Mouse (Mus musculus) neural tube, embryonic 12.5 days (tissue): Measurements from ENCODE around the gene Rdh13. TPM values are rescaled to one million over a fixed set of nuclear protein-coding genes. Genes with fewer than 3 reads are reported as not detected.

ENCODE experiments used
- ATAC-seq: fragments of 200-750 bp; cut with Nextera tagmentation; 2 replicates; pipeline ENCODE4 v1.8.0; 2017; ENCODE audit warnings: low read depth, mild to moderate bottlenecking, moderate TSS enrichment, moderate library complexity; ENCODE audit not compliant: low FRiP score
- H3K27ac ChIP-seq: fragments of 300-500 bp; sonication (generic); 2 replicates; pipeline ENCODE4 v1.5.1; 2016
- H3K27me3 ChIP-seq: fragments of 300-500 bp; sonication (generic); replicated peaks from 2 replicates; pipeline ENCODE4 v1.6.1; 2016; ENCODE audit warnings: mild to moderate bottlenecking
- H3K36me3 ChIP-seq: fragments of 300-500 bp; sonication (generic); 2 replicates; pipeline ENCODE4 v1.6.1; 2016; ENCODE audit warnings: mild to moderate bottlenecking
- H3K4me1 ChIP-seq: fragments of 300-500 bp; sonication (generic); 2 replicates; pipeline ENCODE4 v1.6.1; 2016
- H3K4me2 ChIP-seq: fragments of 300-500 bp; sonication (generic); replicated peaks from 2 replicates; pipeline ENCODE4 v1.6.1; 2016; ENCODE audit warnings: mild to moderate bottlenecking
- H3K4me3 ChIP-seq: fragments of 300-500 bp; sonication (generic); 2 replicates; pipeline ENCODE4 v1.5.1; 2016
- H3K9ac ChIP-seq: fragments of 300-500 bp; sonication (generic); 2 replicates; pipeline ENCODE4 v1.6.1; 2016; ENCODE audit warnings: mild to moderate bottlenecking
- H3K9me3 ChIP-seq: fragments of 300-500 bp; sonication (generic); 2 replicates; pipeline ENCODE4 v1.6.1; 2016; ENCODE audit warnings: mild to moderate bottlenecking
- WGBS: fragments of 180-500 bp; shearing (Covaris S2); methylation state at CpG from one replicate; pipeline ENCODE4 v1.1.7; 2016; 5-methylcytosine and 5-hydroxymethylcytosine counted together
- polyA plus RNA-seq: library from polyadenylated mRNA; unstranded; fragments of >200 nt; fragmentation: Nextera tagmentation; extraction: Ambion mirVana; gene quantifications from 2 replicates; pipeline ENCODE4 v1.2.1, GENCODE M21; 2016

The Rdh13 gene
- polyA plus RNA-seq: 29.0 and 29.8 TPM in 2 replicates

DNA sequence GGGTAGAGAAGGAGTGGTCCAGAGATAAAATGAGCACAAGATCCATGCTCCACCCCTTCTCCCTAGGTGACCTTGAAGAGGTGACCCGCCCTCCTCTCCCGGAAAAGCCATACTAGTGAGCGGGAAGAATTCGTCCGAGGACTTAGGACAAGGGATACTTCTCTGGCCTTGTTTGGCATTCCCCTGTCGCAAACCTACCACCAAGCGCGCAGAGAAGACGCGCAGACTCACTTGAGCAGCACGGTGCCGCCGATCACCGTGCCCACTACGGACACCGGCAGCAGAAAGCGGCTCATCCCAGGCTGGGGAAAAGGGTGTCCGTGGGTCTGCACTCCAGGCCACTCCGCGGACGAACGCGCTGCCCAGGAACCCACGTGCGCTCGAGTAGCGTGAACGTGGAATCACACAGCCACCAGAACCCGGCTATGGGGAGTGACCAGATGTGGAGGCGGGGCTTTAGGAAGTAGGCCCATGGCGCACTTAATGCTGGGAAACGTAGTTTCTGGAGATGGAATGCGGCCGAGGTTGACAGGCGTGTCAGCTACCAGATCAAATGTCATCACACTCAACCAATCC is at the start of gene Rdh13:
Gene Rdh13 (minus strand): TSS at position 434 of the 576 bp plus-strand sequence.
- H3K4me3 ChIP-seq: peak within 1 kb of the TSS; percentile 61
- ATAC-seq: peak; percentile 95
- under 1% methylated on average over 35 of the region's 35 CpGs for WGBS

DNA sequence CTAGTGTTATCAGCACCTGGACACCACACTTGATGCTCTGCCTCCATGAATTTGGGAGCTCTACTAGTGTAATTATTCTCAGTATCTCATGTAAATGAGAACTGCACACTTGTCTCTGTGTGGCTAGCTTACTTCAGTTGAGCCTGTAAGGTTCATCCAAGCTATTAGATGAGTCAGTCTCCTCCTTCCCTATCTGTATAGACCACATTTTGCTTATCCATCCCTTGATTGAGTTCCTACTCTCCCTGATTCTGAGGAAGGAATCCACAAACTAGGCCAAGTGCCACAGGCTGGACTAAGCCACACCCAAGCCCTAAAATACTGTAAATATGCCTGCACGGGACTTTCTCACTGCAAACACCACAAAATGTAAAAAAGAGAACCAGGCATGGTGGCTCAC is 48.5 kb upstream of the Rdh13 start:
- H3K36me3 ChIP-seq: peaks cover 55% of the 10 kb centered on the region
- H3K4me1 ChIP-seq: peaks cover 19% of the 10 kb centered on the region
- H3K9me3 ChIP-seq: no peaks in the 10 kb centered on the region
- H3K9ac ChIP-seq: no peak overlapping the region
- H3K4me3 ChIP-seq: no peak overlapping the region
- ATAC-seq: no peak
- 81% methylated on average over 1 of the region's 1 CpGs for WGBS
- H3K27me3 ChIP-seq: no peaks in the 10 kb centered on the region
- no peak overlapping the region for H3K4me2 ChIP-seq
- no peak overlapping the region for H3K27ac ChIP-seq

More for the DNA sequence above, at the start of gene Rdh13:
- Histone ChIP-seq H3K36me3 (peaks cover 39% of the 10 kb centered on the region), H3K9ac (peak within 1 kb of the TSS; percentile 64), H3K4me1 (peaks cover 5% of the 10 kb centered on the region), H3K9me3 (no peaks in the 10 kb centered on the region), H3K27ac (0 out of 2 replicates have a peak within 1 kb of the TSS, but pooled peaks have one; percentile 15), H3K27me3 (no peaks in the 10 kb centered on the region), H3K4me2 (peak within 1 kb of the TSS; percentile 78)

DNA sequence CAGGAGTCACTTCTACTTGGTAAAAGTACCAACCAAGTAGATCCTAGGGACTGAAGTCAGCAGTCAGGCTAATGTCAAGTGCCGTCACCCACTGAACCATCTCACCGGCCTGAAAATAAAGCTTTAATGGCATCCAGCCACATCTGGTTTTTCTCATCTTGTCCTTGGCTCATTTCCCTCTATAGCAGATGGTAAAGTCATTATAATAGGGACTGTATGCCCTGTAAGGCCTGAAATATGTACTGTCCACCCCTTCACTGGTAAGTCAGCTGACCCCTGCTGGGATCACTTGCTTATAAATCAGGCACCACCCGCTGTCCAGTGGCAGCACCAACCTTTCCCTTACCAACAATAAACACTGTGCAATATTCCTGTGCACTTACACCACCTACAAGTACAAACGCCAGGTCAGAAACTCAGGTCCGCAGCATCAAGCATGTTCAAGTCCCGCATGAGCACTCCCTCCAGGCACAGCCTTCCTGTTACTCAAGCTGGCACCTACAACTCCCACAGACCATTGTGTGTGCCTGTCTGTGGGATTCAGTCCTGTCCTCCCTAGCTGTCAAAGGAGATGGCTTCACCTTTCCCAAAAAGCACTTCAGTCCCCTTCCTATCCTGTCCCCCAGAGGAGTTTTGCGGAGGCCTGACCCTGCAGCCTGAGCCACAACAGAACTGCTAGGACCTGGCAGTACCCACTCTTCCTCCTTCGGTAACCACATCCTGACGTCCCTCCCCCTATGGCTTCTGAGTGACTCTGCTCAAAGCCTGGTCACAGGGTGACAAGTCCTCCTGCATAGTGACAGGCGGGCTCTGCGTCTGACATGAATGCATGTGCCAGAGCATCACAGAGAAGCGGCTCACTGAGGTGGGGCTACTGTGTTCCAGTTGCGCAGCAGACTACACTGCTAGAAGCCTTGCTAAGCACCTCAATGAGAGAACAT is 47.1 kb upstream of the Rdh13 start:
- Histone ChIP-seq H3K9me3 (no peaks in the 10 kb centered on the region), H3K4me1 (peaks cover 5% of the 10 kb centered on the region), H3K36me3 (peaks cover 67% of the 10 kb centered on the region), H3K9ac (no peak overlapping the region), H3K27me3 (no peaks in the 10 kb centered on the region), H3K4me3 (no peak overlapping the region), H3K4me2 (no peak overlapping the region), H3K27ac (no peak overlapping the region)
- WGBS: 87% methylated on average over 13 of the region's 13 CpGs
- ATAC-seq: no peak

- Histone ChIP-seq H3K27me3 (no peaks in the 10 kb centered on the region), H3K4me3 (no peak overlapping the region), H3K36me3 (peaks cover 66% of the 10 kb centered on the region), H3K9ac (no peak overlapping the region), H3K27ac (no peak overlapping the region), H3K4me1 (no peaks in the 10 kb centered on the region), H3K9me3 (no peaks in the 10 kb centered on the region), H3K4me2 (no peak overlapping the region)
- no peak for ATAC-seq
- 88% methylated on average over 6 of the region's 6 CpGs for WGBS
These were observed 45.9 kb upstream of the Rdh13 start for GRCm38 (mm10) chr7:4491308-4491707.

DNA sequence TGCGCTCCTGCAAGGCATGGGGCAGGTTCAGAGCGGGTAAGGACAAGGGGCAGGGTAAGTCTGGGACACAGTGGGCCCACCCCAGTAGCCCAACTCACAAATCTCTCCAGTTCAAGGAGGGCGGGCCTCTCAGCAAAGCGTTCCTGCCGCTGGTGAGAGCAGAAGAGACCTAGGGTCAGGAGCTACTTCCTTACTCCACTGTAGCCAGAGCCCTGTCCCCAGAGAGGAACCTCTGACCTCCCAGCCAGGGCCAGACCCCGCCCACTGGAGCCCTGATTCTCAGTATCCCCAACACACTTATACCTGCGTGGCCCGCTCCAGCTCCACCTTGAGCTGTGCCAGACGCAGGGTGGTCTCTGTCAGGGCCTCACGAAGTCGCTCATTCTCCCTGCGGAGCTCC is 36.8 kb upstream of the Rdh13 start:
- Histone ChIP-seq H3K27ac (no peak overlapping the region), H3K4me3 (no peak overlapping the region), H3K9me3 (no peaks in the 10 kb centered on the region), H3K9ac (no peak overlapping the region), H3K27me3 (0 out of 2 replicates have a peak, but pooled peaks cover 1% of the 10 kb centered on the region), H3K4me1 (peaks cover 9% of the 10 kb centered on the region), H3K4me2 (no peak overlapping the region), H3K36me3 (peaks cover 61% of the 10 kb centered on the region)
- 92% methylated on average over 12 of the region's 12 CpGs for WGBS
- ATAC-seq: no peak

GRCm38 (mm10) chr7:4479674-4480073 is 34.2 kb upstream of the Rdh13 start:
- no peak for ATAC-seq

DNA sequence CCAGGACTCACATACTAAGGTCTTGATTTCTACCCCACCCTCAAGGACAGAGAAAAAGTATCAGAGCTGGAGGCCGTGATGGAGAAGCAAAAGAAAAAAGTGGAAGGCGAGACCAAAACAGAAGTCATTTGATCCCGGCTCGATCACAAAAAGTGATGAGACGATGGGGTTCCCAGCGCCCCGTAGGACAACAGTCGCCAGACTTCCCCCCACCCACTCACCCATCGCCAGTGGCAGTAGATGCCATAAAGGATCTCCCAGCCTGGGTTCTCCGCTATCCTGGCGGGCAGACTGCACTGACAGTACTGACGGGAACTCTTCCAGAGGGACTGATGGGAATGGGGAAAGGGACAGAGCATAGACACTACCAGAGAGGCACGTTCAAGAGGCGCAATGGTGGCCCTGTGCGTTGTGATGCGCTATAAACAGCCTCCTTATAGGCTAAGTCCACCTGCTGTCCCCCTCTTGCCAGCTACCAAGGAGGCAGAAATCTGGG is 33.4 kb upstream of the Rdh13 start:
- H3K36me3 ChIP-seq: peaks cover 31% of the 10 kb centered on the region
- ATAC-seq: peak; percentile 30
- H3K9ac ChIP-seq: peak overlapping the region; percentile 54; the same call in 1 of the 2 replicates
- H3K27me3 ChIP-seq: peaks cover 23% of the 10 kb centered on the region
- peak overlapping the region; percentile 41 for H3K4me3 ChIP-seq
- peak overlapping the region; percentile 83 for H3K4me2 ChIP-seq
- 2% methylated on average over 16 of the region's 16 CpGs for WGBS
- H3K27ac ChIP-seq: 0 out of 2 replicates have a peak overlapping the region, but pooled peaks have one; percentile 27
- H3K4me1 ChIP-seq: peaks cover 9% of the 10 kb centered on the region
- H3K9me3 ChIP-seq: no peaks in the 10 kb centered on the region

More at GRCm38 (mm10) chr7:4479674-4480073, 34.2 kb upstream of the Rdh13 start:
- H3K4me3 ChIP-seq: no peak overlapping the region
- no peaks in the 10 kb centered on the region for H3K9me3 ChIP-seq
- no peak overlapping the region; the same call in 1 of the 2 replicates for H3K4me2 ChIP-seq
- H3K4me1 ChIP-seq: peaks cover 9% of the 10 kb centered on the region
- peaks cover 15% of the 10 kb centered on the region for H3K27me3 ChIP-seq
- no peak overlapping the region for H3K27ac ChIP-seq
- H3K9ac ChIP-seq: no peak overlapping the region
- WGBS: 16% methylated on average over 6 of the region's 6 CpGs
- H3K36me3 ChIP-seq: peaks cover 40% of the 10 kb centered on the region

GRCm38 (mm10) chr7:4478021-4478795 is 32.8 kb upstream of the Rdh13 start:
- Histone ChIP-seq H3K9me3 (no peaks in the 10 kb centered on the region), H3K4me1 (peaks cover 9% of the 10 kb centered on the region), H3K4me3 (peak overlapping the region; percentile 41), H3K9ac (peak overlapping the region; percentile 54), H3K27me3 (peaks cover 30% of the 10 kb centered on the region), H3K27ac (peak overlapping the region; percentile 47; the same call in 1 of the 2 replicates), H3K36me3 (peaks cover 25% of the 10 kb centered on the region), H3K4me2 (peak overlapping the region; percentile 83)
- peak; percentile 96 for ATAC-seq
- WGBS: under 1% methylated on average over 39 of the region's 39 CpGs

DNA sequence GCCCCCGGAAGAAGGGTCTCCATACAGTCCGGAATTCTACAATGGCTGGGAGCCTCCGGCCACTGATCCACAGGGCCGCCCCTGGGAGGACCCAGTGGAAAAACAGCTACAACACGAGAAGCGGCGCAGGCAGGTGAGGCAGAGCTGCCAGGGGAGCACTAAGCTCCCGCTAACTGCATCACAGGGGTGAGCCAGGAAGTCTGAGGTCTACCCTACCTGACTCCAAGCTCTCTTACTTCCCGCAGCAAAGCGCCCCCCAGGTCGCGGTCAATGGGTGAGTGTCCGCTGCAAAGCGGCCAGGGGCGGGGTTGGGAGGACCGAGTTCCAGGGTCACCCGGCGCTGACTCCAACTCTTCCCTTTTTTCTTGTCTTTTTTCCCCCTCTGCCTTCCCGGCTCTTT is 28.5 kb upstream of the Rdh13 start:
- H3K9me3 ChIP-seq: no peaks in the 10 kb centered on the region
- H3K27me3 ChIP-seq: peaks cover 53% of the 10 kb centered on the region
- no peak overlapping the region for H3K4me2 ChIP-seq
- no peak overlapping the region for H3K4me3 ChIP-seq
- H3K27ac ChIP-seq: no peak overlapping the region
- H3K4me1 ChIP-seq: peaks cover 11% of the 10 kb centered on the region
- WGBS: 8% methylated on average over 19 of the region's 19 CpGs
- H3K9ac ChIP-seq: no peak overlapping the region
- no peaks in the 10 kb centered on the region for H3K36me3 ChIP-seq
- ATAC-seq: no peak

- Histone ChIP-seq H3K9ac (peak overlapping the region; percentile 38; the same call in 1 of the 2 replicates), H3K4me3 (peak overlapping the region; percentile 38), H3K27me3 (peaks cover 54% of the 10 kb centered on the region), H3K4me2 (peak overlapping the region; percentile 68), H3K4me1 (peaks cover 8% of the 10 kb centered on the region; the same call in 1 of the 2 replicates), H3K9me3 (no peaks in the 10 kb centered on the region), H3K36me3 (no peaks in the 10 kb centered on the region), H3K27ac (no peak overlapping the region)
- ATAC-seq: peak; percentile 83
- WGBS: 1% methylated on average over 24 of the region's 24 CpGs
These were observed 25.7 kb upstream of the Rdh13 start for GRCm38 (mm10) chr7:4471179-4471555.

DNA sequence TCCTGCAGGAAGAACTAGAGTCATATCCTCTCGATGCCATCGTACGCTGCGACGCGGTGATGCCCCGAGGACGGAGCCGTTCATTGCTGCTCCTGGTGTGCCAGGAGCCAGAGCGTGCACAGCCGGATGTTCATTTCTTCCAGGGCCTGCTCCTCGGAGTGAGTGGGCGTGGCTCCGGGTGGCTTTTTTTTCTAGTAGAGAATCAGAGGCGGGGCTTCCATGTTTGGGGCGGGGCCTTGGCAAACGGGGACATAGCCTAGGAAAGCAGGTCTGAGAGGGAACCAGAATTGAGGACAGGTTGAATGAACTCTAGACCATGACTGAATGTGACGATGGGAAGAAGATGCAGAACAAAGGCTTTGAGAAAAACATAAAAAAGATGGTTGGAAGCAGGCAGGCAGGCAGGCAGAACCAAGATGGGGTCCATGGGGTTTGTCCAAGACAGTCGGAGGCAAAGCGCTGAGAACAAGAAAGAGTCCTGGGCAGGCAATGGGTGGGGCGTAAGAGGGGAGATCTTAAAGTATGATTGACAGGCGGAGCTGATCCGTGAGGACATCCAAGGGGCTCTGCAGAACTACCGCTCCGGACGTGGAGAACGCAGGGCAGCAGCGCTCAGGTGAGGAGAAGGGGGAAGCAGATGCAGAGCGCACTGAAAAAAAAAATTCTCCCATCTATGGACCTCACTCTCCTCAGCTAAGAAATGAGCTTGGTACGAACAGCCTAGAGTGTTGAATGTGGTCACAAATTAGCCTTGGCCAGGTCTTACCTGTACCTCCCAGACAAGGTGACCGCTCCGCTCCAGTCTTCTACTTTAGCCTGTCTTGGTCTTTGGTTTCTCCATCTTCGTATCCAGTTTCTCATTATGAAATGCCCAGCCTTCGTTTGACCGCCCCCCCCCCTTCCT is 25.1 kb upstream of the Rdh13 start:
- H3K9me3 ChIP-seq: no peaks in the 10 kb centered on the region
- H3K4me2 ChIP-seq: peak overlapping the region; percentile 68
- peaks cover 8% of the 10 kb centered on the region; the same call in 1 of the 2 replicates for H3K4me1 ChIP-seq
- peaks cover 48% of the 10 kb centered on the region for H3K27me3 ChIP-seq
- H3K36me3 ChIP-seq: no peaks in the 10 kb centered on the region
- peak; percentile 61 for ATAC-seq
- H3K27ac ChIP-seq: no peak overlapping the region
- peak overlapping the region; percentile 38 for H3K4me3 ChIP-seq
- WGBS: 4% methylated on average over 35 of the region's 35 CpGs
- peak overlapping the region; percentile 38; the same call in 1 of the 2 replicates for H3K9ac ChIP-seq
